Mouse (Mus musculus) stomach, postnatal 0 days (tissue): ENCODE results near the gene Hmgcl.

Experiments
- CTCF ChIP-seq: IDR thresholded peaks from 2 replicates; pipeline ENCODE4 v1.5.1; 2016; ENCODE audit warnings: antibody characterized with exemption, low read depth, mild to moderate bottlenecking, moderate library complexity
- EP300 ChIP-seq: optimal IDR thresholded peaks from 2 replicates; pipeline ENCODE3; 2016; ENCODE audit warnings: antibody characterized with exemption

GRCm38 (mm10) chr4:135993941-135994340, 47.7 kb downstream of the Hmgcl start:
- no peak for TF ChIP-seq CTCF
- TF ChIP-seq EP300, result no peak
